Mouse (Mus musculus): ENCODE measurements around the gene Jag1.

Gene Jag1

GRCm38 (mm10) chr2:137099211-137099734 is 17.2 kb downstream of the Jag1 start:
- no peak for DNase-seq

- DNase-seq = no peak
Observed at GRCm38 (mm10) chr2:137098269-137099035, 18.0 kb downstream of the Jag1 start.

- no peak for DNase-seq
Observed at GRCm38 (mm10) chr2:137096981-137097460, 19.4 kb downstream of the Jag1 start.

- no peak for DNase-seq
Observed at GRCm38 (mm10) chr2:137094301-137094700, 22.1 kb downstream of the Jag1 start.

DNA sequence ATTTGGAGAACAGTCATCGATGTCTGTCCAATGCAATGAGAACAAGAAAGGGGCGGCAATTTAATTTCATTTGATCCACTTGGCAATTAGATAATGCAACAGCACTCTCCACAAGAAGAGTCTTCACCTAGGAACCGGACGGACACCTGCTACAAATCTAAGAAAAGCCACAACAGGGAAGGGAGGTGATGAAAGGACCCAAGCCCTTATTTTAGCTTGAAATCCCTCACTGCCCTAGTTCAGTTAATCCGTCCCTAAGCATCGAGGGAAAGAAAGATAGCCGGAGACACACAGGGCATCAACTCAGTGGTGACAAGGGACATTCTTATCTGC is 23.2 kb downstream of the Jag1 start:
- no peak for DNase-seq

DNA sequence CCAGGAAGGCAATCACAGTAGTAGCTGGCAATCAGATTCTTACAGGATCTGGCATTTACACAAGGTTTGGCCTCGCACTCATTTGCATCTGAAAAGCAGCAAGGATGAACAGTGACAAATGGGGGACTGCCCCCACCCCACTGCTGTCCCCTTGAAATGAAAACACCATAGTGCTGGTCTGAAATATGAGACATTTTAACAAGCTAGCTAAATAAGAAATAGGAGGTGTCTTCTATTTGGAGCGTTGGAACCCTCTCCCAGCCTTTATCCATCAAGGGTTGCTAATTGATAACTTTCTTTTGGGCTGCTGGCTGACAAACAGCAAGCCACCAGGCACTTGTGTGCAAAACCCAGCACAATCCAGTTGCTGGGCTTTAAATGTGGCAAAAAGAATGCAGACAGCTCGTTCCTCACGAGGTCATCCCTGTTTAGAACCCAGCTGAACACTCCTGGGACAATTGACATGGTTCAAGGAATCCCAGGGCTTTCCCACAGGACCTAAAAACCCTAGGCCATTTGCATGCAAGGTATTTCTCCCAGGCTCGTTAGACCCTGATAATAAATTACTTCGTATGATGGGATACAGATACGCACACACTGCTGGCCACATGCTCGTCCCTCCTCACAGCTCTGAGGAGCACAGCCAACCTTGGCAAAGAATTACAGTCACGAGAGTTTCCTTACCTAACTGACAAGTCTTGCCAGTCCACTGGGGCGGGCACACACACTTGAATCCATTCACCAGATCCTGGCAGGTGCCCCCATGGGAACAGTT is 23.7 kb downstream of the Jag1 start:
- DNase-seq = no peak

DNA sequence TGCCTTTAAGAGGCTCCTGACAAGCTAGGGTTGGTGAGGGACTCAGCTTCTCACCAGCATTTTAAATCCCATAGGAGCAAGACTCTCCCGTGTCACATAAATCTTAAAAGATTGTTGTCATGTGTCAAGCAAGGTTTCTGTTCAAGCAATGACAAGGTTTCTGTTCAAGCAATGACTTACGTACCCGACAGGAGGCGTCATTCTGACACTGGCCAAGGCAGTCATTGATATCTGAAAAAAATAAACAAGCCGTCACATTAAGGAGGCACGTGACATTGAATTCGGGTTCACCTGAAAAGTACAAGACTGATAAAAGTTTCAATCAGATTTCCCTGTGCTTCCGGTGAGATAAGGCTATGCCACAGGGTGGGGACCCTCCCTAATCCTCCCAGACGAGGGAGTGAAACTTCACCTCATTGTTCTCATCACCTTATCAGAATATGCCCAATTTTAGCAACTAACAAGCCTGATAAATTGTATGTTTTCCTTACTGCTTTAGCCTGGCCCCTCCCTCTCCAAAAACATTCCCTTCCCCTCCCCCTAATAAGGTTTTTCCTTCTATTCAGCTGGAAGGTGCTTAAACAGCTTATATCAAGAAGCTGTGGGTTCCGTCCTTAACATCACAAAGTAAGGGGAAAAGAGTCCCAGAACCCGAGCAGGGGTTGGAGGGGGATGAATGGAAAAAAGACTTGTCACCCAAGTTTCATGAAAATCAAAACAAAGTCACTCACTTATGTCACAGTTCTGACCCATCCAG is 24.5 kb downstream of the Jag1 start:
- no peak for DNase-seq

DNA sequence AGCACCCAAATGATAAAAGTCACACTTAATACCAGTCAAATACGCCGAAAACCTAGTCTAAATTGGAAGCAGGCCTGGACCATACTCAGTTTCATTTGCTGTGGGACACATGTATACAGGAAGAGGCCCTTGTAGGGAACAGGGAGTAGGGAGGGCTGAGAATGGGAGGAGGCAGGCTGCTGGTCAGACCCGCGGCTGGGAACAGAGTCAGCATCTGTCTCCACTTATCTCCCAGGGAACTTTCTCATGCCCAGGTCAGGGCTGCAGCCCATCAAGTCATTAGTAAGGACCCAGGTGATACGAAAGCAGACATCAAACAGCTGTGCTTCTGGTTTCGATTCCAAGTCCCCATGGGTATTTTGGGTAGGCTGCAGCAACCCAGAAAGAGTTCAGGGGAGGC is 28.7 kb downstream of the Jag1 start:
- DNase-seq = no peak

DNA sequence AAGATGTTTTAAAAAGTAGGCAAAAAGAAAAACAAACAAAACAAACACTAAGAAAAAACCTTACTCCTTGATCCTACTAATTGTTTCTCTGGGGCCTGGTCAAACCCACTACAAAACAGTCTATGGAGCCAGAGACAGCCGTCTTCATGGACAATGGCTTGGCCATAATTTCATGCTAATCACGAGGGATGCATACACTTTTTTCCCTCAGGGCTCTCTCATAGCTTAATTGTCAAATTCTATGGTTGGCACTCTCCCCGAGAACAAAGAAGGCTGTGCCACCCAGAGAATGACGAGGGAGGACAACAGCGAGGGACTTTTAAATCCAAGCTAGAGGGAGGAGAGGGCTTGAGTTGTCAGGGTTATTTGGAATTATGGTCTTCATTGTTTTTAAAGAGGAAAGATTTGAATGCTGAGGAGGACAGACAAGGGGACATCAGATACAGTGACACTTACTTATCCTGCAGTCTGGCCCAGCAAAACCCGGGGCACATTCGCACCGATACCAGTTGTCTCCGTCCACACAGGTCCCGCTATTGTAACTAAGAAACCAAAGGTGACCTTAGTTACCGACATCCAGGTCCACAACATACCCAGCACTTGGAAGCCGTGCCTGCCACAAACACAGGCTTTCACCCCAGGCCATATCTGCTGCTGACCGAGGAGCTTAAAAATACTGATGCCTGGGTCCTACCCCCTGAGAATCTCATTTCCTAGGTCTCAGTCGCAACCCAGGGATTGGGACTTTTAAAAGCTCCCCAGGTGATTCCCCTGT is 29.6 kb downstream of the Jag1 start:
- no peak for DNase-seq

DNA sequence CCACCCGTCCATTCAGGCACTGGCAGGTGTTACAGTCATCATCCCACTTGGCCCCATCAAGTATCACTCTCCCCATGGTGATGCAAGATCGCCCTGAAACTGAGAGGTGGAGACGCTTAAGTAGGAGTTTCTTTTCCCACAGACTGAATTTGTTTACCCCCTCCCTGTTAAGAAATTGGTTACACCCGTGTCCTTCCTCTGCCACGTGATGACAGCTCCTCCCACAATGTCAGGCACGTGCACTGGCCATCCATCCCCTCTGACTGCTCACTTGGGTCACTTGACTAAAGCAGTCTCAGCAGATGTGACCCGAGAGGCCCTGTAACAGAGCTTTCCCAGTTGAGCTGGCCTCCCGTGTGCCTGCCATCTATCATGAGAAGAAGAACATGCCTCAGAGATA is 31.2 kb downstream of the Jag1 start:
- peak in 1 of 2 experiments; percentile 14 for DNase-seq

DNA sequence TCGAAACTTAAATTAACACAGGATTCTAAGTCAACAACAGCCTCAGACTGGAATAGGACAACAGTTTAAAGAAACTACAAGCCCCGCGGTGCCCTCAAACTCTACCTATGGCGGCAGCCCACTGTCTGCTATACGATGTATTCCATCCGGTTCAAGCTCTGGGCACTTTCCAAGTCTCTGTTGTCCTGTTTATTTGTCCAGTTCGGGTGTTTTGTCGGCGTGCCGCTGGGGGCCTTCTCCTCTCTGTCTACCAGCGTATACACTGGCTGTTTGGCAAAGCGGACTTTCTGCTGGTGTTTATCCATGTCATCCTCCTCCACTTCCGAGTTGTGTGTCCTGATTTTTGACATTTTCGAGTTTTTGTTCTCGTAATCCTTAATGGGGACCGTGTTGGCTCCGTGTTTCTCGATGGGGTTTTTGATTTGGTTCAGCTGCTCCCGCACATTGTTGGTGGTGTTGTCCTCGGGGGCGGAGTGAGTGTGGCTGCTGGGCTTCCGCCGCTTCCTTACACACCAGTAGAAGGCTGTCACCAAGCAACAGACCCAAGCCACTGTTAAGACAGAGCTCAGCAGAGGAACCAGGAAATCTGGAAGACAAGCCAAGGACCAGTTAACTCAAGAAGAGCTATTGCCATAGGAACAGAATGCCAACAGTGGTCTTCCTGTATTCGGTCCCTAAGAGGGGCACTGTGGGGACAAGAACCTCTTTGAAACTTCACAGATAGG is 33.4 kb downstream of the Jag1 start:
- DNase-seq = peak; percentile 43

DNA sequence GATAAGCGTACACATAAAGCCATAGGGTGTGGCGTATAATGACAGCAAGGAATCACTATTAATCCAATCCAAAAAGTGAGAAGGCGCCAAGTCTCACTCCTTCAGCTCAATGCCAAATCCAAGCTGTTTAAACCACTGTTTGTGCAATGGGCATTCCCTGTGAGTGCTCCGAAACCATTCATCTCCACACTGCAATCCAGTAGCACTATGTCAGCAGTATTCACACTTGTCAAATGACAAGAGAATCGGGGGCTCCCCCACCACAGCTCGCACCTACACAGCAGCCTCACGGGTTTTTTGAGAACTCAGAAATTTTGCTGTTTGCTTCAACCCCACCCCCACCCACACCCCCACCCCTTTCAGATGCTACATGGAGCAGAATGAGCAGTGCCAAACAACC is 35.4 kb downstream of the Jag1 start:
- no peak for DNase-seq

GRCm38 (mm10) chr2:137080468-137080867 is 36.0 kb downstream of the Jag1 start:
- peak; percentile 62 to 68 for DNase-seq

- DNase-seq = peak; percentile 55
Observed at GRCm38 (mm10) chr2:137079721-137080320, 36.6 kb downstream of the Jag1 start.

DNA sequence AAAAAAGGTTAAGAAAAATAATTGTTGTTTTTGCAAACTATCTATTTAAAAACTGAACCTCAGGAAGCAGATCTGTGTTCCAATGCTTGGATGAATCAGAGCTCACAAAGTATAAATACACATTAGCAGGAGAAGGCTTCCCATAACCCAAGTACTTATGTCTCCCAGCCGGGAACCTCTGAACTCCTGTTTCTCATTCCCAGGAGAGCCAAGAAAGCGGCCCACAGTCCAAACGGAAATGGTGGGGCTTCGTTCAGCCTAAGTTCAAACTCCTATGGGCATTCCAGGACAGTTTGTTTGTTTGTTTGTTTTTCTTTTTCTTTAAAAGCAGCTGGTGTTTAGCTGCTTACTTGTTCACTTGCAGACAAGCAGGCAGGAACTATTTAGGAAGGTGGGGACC is 37.7 kb downstream of the Jag1 start:
- DNase-seq = no peak

- DNase-seq = no peak
Observed at GRCm38 (mm10) chr2:137074313-137074620, 42.2 kb downstream of the Jag1 start.

- no peak for DNase-seq
Observed at GRCm38 (mm10) chr2:137073473-137074312, 42.8 kb downstream of the Jag1 start.

DNA sequence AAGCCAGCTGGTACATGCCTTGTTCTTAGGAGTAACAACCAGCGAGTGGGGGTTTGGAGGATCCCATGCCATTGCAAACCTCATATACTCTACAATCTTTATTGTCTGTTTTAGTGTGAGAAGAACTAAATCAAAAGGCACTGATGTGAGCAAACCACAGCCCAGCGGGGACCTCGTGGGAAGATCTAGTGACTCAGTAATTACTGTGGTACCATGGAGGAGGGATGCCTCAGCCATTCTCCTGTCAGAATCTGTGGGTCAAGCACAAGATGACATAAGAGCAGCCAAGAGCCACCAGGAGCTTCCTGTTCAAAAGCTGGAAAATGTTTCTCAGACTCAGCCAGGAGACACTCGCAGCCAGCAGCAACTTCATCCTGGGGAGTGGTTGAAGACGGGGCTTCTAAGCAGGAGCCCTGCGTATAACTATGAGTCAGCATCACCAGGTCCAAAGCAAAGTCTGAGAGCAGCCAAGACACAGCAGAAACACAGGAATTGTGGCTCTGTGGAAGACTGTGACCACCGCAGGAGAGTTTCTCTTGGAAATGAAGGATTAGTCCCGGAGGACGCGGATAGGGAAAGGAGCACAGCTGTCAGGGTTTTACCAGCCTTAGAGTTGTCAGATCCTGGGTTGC is 48.8 kb downstream of the Jag1 start:
- DNase-seq = no peak

DNA sequence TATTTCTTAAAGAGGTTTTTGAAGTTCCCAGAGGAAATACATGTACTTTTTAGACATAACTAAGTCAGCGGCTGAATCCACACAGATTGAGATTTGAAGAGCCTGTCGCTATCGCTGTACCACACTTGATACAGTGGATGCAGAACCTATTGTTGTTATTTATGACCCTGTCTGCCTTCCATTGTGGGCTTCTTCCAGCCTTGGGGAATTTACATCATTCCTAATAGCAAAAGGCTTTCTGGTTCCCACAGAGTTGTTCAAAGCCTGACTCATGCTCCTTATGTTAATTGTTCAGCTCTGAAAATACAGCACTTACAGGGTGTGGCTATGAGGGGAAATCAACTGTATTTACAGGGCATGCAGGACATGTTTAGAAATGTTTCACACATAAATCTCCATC is 51.9 kb downstream of the Jag1 start:
- no peak for DNase-seq

GRCm38 (mm10) chr2:137063829-137064228 is 52.6 kb downstream of the Jag1 start:
- DNase-seq = no peak

Measured in kidney, postnatal 36 days (tissue).